Mouse (Mus musculus) midbrain, embryonic 11.5 days (tissue): ENCODE data around the gene Nono. TPM values are rescaled to one million over a fixed set of nuclear protein-coding genes. Genes with fewer than 3 reads are reported as not detected.

ENCODE experiments used
- ATAC-seq: fragments of 200-750 bp; cut with Nextera tagmentation; 2 replicates; pipeline ENCODE4 v1.8.0; 2017; ENCODE audit warnings: moderate TSS enrichment, moderate library complexity; ENCODE audit not compliant: low FRiP score
- DNase-seq: peaks from one replicate; pipeline ENCODE4 v3.0.0; 2015; ENCODE audit warnings: low spot score; ENCODE audit errors: missing footprints
- H3K27ac ChIP-seq: fragments of 300-500 bp; sonication (generic); 2 replicates; pipeline ENCODE4 v1.5.1; 2014; ENCODE audit warnings: low read depth, low read length
- H3K27me3 ChIP-seq: fragments of 300-500 bp; sonication (generic); 2 replicates; pipeline ENCODE4 v1.6.1; 2014; ENCODE audit warnings: mild to moderate bottlenecking, low read length, moderate library complexity, mixed read lengths; ENCODE audit not compliant: control insufficient read depth, insufficient read depth
- H3K36me3 ChIP-seq: fragments of 300-500 bp; sonication (generic); 2 replicates; pipeline ENCODE4 v1.6.1; 2014; ENCODE audit warnings: mild to moderate bottlenecking, low read length, moderate library complexity, mixed read lengths; ENCODE audit not compliant: control insufficient read depth, insufficient read depth
- H3K4me1 ChIP-seq: fragments of 300-500 bp; sonication (generic); 2 replicates; pipeline ENCODE4 v1.6.1; 2014; ENCODE audit warnings: low read length; ENCODE audit not compliant: control insufficient read depth, insufficient read depth
- H3K4me2 ChIP-seq: fragments of 300-500 bp; sonication (generic); 2 replicates; pipeline ENCODE4 v1.6.1; 2014; ENCODE audit warnings: mild to moderate bottlenecking, moderate library complexity
- H3K4me3 ChIP-seq: fragments of 300-500 bp; sonication (generic); 2 replicates; pipeline ENCODE4 v1.5.1; 2014; ENCODE audit warnings: low read depth, low read length
- H3K9ac ChIP-seq: fragments of 300-500 bp; sonication (generic); 2 replicates; pipeline ENCODE4 v1.6.1; 2014; ENCODE audit warnings: low read length
- H3K9me3 ChIP-seq: fragments of 300-500 bp; sonication (generic); 2 replicates; pipeline ENCODE4 v1.6.1; 2016; ENCODE audit warnings: low read length; ENCODE audit not compliant: control insufficient read depth
- WGBS: fragments of 180-500 bp; shearing (Covaris S2); extraction: QIAGEN DNeasy Blood & Tissue Kit; methylation state at CpG from one replicate; pipeline ENCODE4 v1.1.7; 2014; 5-methylcytosine and 5-hydroxymethylcytosine counted together
- polyA plus RNA-seq: library from polyadenylated mRNA; unstranded; fragments of >200 nt; fragmentation: Nextera tagmentation; extraction: Ambion mirVana; gene quantifications from 2 replicates; pipeline ENCODE4 v1.2.1, GENCODE M21; 2014

The Nono gene
- 700 and 727 TPM in 2 replicates for polyA plus RNA-seq

DNA sequence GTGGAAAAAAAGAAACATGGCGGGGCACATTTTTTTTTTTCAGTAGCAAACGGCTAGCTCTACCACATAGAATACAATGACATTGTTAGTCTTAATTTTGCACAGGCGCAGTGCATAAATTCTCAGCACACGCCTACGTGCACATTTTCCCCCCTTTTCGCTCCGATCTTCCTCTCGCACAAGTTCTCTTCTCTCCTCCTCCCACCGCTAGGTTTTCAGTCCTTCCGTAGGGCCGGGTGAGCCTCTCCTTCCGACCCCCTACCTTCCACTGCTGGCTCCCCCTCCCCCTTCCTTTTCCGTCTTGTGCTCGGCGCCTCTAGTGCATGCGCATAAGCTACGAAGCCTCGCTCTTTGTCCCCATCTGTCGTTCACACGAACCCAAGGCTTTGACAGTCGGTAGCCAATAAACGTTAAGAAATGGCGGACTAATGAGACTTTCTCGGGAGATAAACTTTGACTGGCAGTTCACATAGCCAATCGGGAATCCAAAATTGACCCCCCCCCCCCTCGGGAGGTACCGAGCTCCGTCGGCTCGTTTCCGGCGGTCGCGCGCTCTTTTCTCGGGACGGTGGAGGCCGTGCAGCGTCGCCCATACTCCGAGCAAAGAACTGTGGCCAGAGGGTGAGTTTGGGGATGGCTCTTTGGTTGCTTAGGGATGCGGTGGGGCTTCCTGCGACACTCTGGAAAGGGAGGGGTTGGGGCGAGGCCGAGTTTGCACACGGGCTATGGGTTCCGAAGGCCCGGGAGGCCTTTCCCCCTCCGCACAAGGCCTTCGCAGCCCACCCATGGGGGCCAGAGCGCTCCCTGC is at the start of gene Nono:
Nono (plus strand) TSS at position 177 of the 808 bp plus-strand sequence.
- peak within 1 kb of the TSS; percentile 55 for H3K4me2 ChIP-seq
- DNase-seq = peak; percentile 98
- no peaks in the 10 kb centered on the region; the same call in 1 of the 2 replicates for H3K4me1 ChIP-seq
- ATAC-seq = peak; percentile 96
- H3K9ac ChIP-seq = peak within 1 kb of the TSS; percentile 94
- peak within 1 kb of the TSS; percentile 56 for H3K4me3 ChIP-seq
- 26% methylated on average over 51 of the region's 51 CpGs for WGBS
- H3K27me3 ChIP-seq = no peaks in the 10 kb centered on the region
- no peaks in the 10 kb centered on the region for H3K9me3 ChIP-seq
- H3K27ac ChIP-seq = peak within 1 kb of the TSS; percentile 96
- 0 out of 2 replicates have a peak, but pooled peaks cover 2% of the 10 kb centered on the region for H3K36me3 ChIP-seq

GRCm38 (mm10) chrX:101379744-101380143 is 49.4 kb upstream of the Nono start:
- Histone ChIP-seq H3K9ac (no peak overlapping the region), H3K27me3 (peaks cover 28% of the 10 kb centered on the region), H3K4me3 (no peak overlapping the region), H3K4me2 (no peak overlapping the region), H3K9me3 (no peaks in the 10 kb centered on the region), H3K36me3 (no peaks in the 10 kb centered on the region), H3K27ac (no peak overlapping the region), H3K4me1 (no peaks in the 10 kb centered on the region)
- ATAC-seq = no peak
- DNase-seq = no peak
- WGBS = 81% methylated on average over 1 of the region's 1 CpGs

- H3K27me3 ChIP-seq = peaks cover 41% of the 10 kb centered on the region
- no peaks in the 10 kb centered on the region for H3K4me1 ChIP-seq
- H3K4me3 ChIP-seq = no peak overlapping the region
- no peaks in the 10 kb centered on the region for H3K9me3 ChIP-seq
- H3K9ac ChIP-seq = no peak overlapping the region
- no peak overlapping the region for H3K4me2 ChIP-seq
- ATAC-seq = no peak
- DNase-seq = no peak
- WGBS = 18% methylated on average over 18 of the region's 18 CpGs
- H3K27ac ChIP-seq = no peak overlapping the region
- H3K36me3 ChIP-seq = no peaks in the 10 kb centered on the region
These were observed 45.7 kb upstream of the Nono start for GRCm38 (mm10) chrX:101383455-101383854.

DNA sequence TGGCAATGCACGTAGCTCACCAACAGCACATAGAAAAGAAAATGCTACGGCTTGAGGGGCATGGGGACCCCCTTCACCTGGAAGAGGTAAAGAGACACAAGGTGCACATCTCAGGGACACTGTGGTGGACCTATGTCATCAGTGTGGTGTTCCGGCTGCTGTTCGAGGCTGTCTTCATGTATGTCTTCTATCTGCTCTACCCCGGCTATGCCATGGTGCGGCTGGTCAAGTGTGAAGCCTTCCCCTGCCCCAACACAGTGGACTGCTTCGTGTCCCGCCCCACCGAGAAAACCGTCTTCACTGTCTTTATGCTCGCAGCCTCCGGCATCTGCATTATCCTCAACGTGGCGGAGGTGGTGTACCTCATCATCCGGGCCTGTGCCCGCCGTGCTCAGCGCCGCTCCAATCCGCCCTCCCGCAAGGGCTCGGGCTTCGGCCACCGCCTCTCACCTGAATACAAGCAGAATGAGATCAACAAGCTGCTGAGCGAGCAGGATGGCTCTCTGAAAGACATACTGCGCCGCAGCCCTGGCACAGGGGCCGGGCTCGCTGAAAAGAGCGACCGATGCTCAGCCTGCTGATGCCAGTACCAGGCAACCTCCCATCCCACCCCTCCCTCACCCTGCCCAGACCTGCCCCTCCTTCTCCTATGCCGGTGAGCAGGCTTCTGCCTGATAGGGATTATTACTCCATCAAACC is 44.5 kb upstream of the Nono start:
- H3K36me3 ChIP-seq = no peaks in the 10 kb centered on the region
- ATAC-seq (no peak; the same call in 1 of the 2 replicates), DNase-seq (no peak)
- peak overlapping the region; percentile 16 for H3K4me3 ChIP-seq
- H3K9me3 ChIP-seq = no peaks in the 10 kb centered on the region
- no peaks in the 10 kb centered on the region for H3K4me1 ChIP-seq
- H3K27ac ChIP-seq = no peak overlapping the region
- WGBS = 22% methylated on average over 30 of the region's 32 CpGs
- H3K9ac ChIP-seq = no peak overlapping the region
- H3K4me2 ChIP-seq = peak overlapping the region; percentile 40
- peaks cover 37% of the 10 kb centered on the region for H3K27me3 ChIP-seq

GRCm38 (mm10) chrX:101386222-101386621 is 42.9 kb upstream of the Nono start:
- peaks cover 37% of the 10 kb centered on the region for H3K27me3 ChIP-seq
- no peak overlapping the region for H3K27ac ChIP-seq
- ATAC-seq = no peak
- H3K9ac ChIP-seq = no peak overlapping the region
- no peak overlapping the region for H3K4me2 ChIP-seq
- WGBS = 19% methylated on average over 4 of the region's 4 CpGs
- H3K4me1 ChIP-seq = no peaks in the 10 kb centered on the region
- no peak overlapping the region for H3K4me3 ChIP-seq
- H3K36me3 ChIP-seq = no peaks in the 10 kb centered on the region
- no peak for DNase-seq
- no peaks in the 10 kb centered on the region for H3K9me3 ChIP-seq

DNA sequence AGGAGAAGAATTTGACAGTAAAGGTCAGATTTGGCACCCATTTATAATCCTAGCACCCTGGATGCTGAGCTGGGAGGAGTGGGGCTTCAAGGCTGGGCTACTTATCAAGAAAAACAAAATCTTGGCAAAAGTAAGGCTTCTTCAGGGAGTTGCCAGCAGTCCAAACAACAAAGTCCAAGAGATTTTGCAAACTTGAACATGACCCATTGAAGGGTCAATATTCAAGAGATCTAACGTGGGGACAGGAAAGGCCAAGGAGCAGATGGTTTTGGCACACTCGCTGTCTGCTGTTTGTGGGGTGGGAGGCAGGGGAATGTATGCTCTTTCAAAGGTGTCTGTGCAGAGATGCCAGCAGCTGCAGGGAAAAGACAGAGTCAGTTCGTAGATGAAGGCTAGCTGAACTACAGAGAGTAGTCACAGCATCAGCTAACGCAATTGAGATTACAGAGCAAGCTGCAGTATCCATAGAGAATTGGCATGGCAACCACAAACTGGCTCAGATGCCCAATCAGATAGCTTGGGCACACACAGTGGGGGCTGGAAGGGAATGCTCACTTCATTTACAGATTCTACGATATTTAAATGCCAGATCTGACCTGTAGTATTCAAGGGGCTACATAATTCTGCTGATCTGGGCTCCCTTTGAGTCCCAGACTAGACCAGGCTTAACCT is 40.1 kb upstream of the Nono start:
- 65% methylated on average over 5 of the region's 5 CpGs for WGBS
- no peak for ATAC-seq
- no peak overlapping the region for H3K27ac ChIP-seq
- peaks cover 21% of the 10 kb centered on the region for H3K27me3 ChIP-seq
- H3K9ac ChIP-seq = no peak overlapping the region
- H3K4me1 ChIP-seq = no peaks in the 10 kb centered on the region
- H3K36me3 ChIP-seq = no peaks in the 10 kb centered on the region
- no peak for DNase-seq
- no peak overlapping the region for H3K4me2 ChIP-seq
- no peak overlapping the region for H3K4me3 ChIP-seq
- no peaks in the 10 kb centered on the region for H3K9me3 ChIP-seq

GRCm38 (mm10) chrX:101394341-101394740 is 34.8 kb upstream of the Nono start:
- Histone ChIP-seq H3K27ac (no peak overlapping the region), H3K9ac (no peak overlapping the region), H3K9me3 (no peaks in the 10 kb centered on the region), H3K4me2 (no peak overlapping the region), H3K36me3 (no peaks in the 10 kb centered on the region), H3K27me3 (peaks cover 4% of the 10 kb centered on the region; the same call in 1 of the 2 replicates), H3K4me3 (no peak overlapping the region), H3K4me1 (no peaks in the 10 kb centered on the region; the same call in 1 of the 2 replicates)
- no peak for DNase-seq
- ATAC-seq = no peak
- 66% methylated on average over 2 of the region's 2 CpGs for WGBS

DNA sequence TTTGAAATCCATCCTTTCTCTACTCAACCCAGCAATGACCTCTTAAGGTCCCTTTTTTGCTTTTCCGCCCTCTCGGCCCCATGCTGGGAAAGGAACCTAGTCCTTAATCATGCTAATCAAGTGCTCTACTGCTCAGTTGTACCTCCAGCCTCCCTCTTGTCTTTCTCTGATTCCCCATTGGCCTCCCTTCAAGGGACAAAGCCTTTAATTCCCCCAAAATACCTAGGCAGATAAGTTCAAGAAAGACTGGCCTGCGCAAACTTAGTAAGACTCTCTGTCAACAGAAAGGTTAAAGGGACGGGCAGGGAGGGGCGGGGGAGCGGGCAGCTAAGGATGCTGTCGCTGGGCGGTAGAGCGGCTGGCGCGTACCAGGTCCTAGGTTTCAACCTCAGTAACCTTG is 32.7 kb upstream of the Nono start:
- Histone ChIP-seq H3K4me2 (0 out of 2 replicates have a peak overlapping the region, but pooled peaks have one; percentile 9), H3K27me3 (peaks cover 4% of the 10 kb centered on the region; the same call in 1 of the 2 replicates), H3K4me3 (peak overlapping the region; percentile 3; the same call in 1 of the 2 replicates), H3K4me1 (no peaks in the 10 kb centered on the region; the same call in 1 of the 2 replicates), H3K36me3 (no peaks in the 10 kb centered on the region), H3K27ac (no peak overlapping the region), H3K9me3 (no peaks in the 10 kb centered on the region), H3K9ac (no peak overlapping the region)
- WGBS = 14% methylated on average over 10 of the region's 11 CpGs
- ATAC-seq (no peak), DNase-seq (no peak)
